In genomic region chr11:108263868-108264267, GRCm38 (mm10) we compare ENCODE assay signal across 22 mouse cellular contexts.
DNase-seq lines count a peak whose midpoint lies in the region; ATAC-seq and TF ChIP-seq lines count a peak whose summit lies in the region.
"Had no signal": no experiment of that assay in that cellular context is flagged by ENCODE, and none has a peak within 500 bp of the region (broad histone marks: within the 10 kb centered on the region; RNA-seq: fewer than 3 reads in every experiment).

No protein-coding gene starts in this region.

- H3K4me2 ChIP-seq in intestine, embryonic 14.5 days (ENCODE audit: low read length), result no peak overlapping the region
- no peak overlapping the region for H3K4me2 ChIP-seq in intestine, postnatal 0 days (replicated peaks; ENCODE audit: low read depth)
- no peak overlapping the region for H3K4me2 ChIP-seq in liver, embryonic 13.5 days
- H3K4me2 ChIP-seq: forebrain, embryonic 13.5 days; heart, embryonic 15.5 days; hindbrain, embryonic 15.5 days; limb, embryonic 15.5 days had no signal

- H3K4me3 ChIP-seq in intestine, embryonic 14.5 days (ENCODE audit: low read depth, low read length), result no peak overlapping the region
- H3K4me3 ChIP-seq in intestine, postnatal 0 days (ENCODE audit: low read depth, low read length), result no peak overlapping the region
- no peak overlapping the region for H3K4me3 ChIP-seq in liver, embryonic 13.5 days (replicated peaks)
- H3K4me3 ChIP-seq: forebrain, embryonic 13.5 days; heart, embryonic 15.5 days; hindbrain, embryonic 15.5 days; limb, embryonic 15.5 days had no signal

- no peak overlapping the region for H3K27ac ChIP-seq in intestine, embryonic 14.5 days (ENCODE audit: low read depth)
- H3K27ac ChIP-seq in intestine, postnatal 0 days (ENCODE audit: low read depth, low read length), result no peak overlapping the region
- no peak overlapping the region for H3K27ac ChIP-seq in liver, embryonic 13.5 days
- H3K27ac ChIP-seq: forebrain, embryonic 13.5 days; heart, embryonic 15.5 days; hindbrain, embryonic 15.5 days; limb, embryonic 15.5 days; macrophage had no signal

- peaks cover 8% of the 10 kb centered on the region for H3K4me1 ChIP-seq in intestine, embryonic 14.5 days (replicated peaks; ENCODE audit: control insufficient read depth, insufficient read depth, low read length)
- peaks cover 8% of the 10 kb centered on the region; the same call in 1 of the 2 replicates for H3K4me1 ChIP-seq in intestine, postnatal 0 days (replicated peaks; ENCODE audit: control insufficient read depth, insufficient read depth, low read length)
- H3K4me1 ChIP-seq in liver, embryonic 13.5 days (replicated peaks), result peaks cover 47% of the 10 kb centered on the region

- H3K9me3 ChIP-seq in intestine, embryonic 14.5 days (ENCODE audit: control insufficient read depth, low read length), result no peaks in the 10 kb centered on the region
- no peaks in the 10 kb centered on the region for H3K9me3 ChIP-seq in intestine, postnatal 0 days (ENCODE audit: control insufficient read depth)
- no peaks in the 10 kb centered on the region for H3K9me3 ChIP-seq in liver, embryonic 13.5 days (replicated peaks)
- H3K9me3 ChIP-seq: forebrain, embryonic 13.5 days; heart, embryonic 15.5 days; hindbrain, embryonic 15.5 days; limb, embryonic 15.5 days had no signal

- no peak for DNase-seq in intestine, embryonic 14.5 days (ENCODE audit: low spot score)
- DNase-seq in liver, embryonic 13.5 days, result peak; percentile 50
- no peak for DNase-seq in left cerebral cortex, adult 9 months (ENCODE audit: low spot score in 2 of 2)
- DNase-seq in lung, postnatal 10 days, result no peak
- DNase-seq in testis, postnatal 10 days (ENCODE audit: low spot score), result no peak
- DNase-seq: adrenal gland, adult 2 months; cerebellum, adult 18-20 months; cerebellum, postnatal 25 days; gastrocnemius, postnatal 10 days; heart, postnatal 4 days; kidney, adult 18-20 months; kidney, postnatal 4 days; midbrain, embryonic 14.5 days; thymus, postnatal 25 days had no signal

- no peak overlapping the region for H3K9ac ChIP-seq in intestine, embryonic 14.5 days (ENCODE audit: low read length)
- no peak overlapping the region for H3K9ac ChIP-seq in intestine, postnatal 0 days (ENCODE audit: low read depth, low read length)
- H3K9ac ChIP-seq in liver, embryonic 13.5 days, result no peak overlapping the region
- H3K9ac ChIP-seq: forebrain, embryonic 13.5 days; heart, embryonic 15.5 days; hindbrain, embryonic 15.5 days; limb, embryonic 15.5 days had no signal

- TF ChIP-seq CTCF in intestine, postnatal 0 days (IDR thresholded peaks at IDR 0.05; ENCODE audit: low read depth), result no peak

- H3K36me3 ChIP-seq in intestine, embryonic 14.5 days (ENCODE audit: control insufficient read depth, insufficient read depth, low read length), result no peaks in the 10 kb centered on the region
- no peaks in the 10 kb centered on the region for H3K36me3 ChIP-seq in intestine, postnatal 0 days (ENCODE audit: control insufficient read depth, insufficient read depth)
- no peaks in the 10 kb centered on the region for H3K36me3 ChIP-seq in liver, embryonic 13.5 days
- H3K36me3 ChIP-seq: heart, embryonic 15.5 days; hindbrain, embryonic 15.5 days; limb, embryonic 15.5 days had no signal

- 0 out of 2 replicates have a peak, but pooled peaks have one; percentile 53 for ATAC-seq in intestine, embryonic 14.5 days (replicated peaks; ENCODE audit: low FRiP score, low TSS enrichment, low read depth)
- ATAC-seq in intestine, postnatal 0 days, result no peak
- peak; percentile 43; the same call in 1 of the 2 replicates for ATAC-seq in common myeloid progenitor, adult 5-6 weeks (replicated peaks; ENCODE audit: low read depth, poor library complexity, severe bottlenecking)
- peak; percentile 90 for ATAC-seq in liver, embryonic 13.5 days (ENCODE audit: low read depth)
- peak; percentile 91 for ATAC-seq in megakaryocyte-erythroid progenitor cell, adult 5-6 weeks (replicated peaks; ENCODE audit: low FRiP score, low TSS enrichment, poor library complexity, severe bottlenecking)
- ATAC-seq: forebrain, embryonic 13.5 days had no signal

- H3K27me3 ChIP-seq in intestine, embryonic 14.5 days (replicated peaks; ENCODE audit: control insufficient read depth, insufficient read depth, low read length), result no peaks in the 10 kb centered on the region
- no peaks in the 10 kb centered on the region for H3K27me3 ChIP-seq in intestine, postnatal 0 days (replicated peaks; ENCODE audit: control insufficient read depth, insufficient read depth, low read length)
- H3K27me3 ChIP-seq in liver, embryonic 13.5 days, result no peaks in the 10 kb centered on the region
- H3K27me3 ChIP-seq: heart, embryonic 15.5 days; hindbrain, embryonic 15.5 days; limb, embryonic 15.5 days had no signal

- WGBS in intestine, embryonic 14.5 days, result 53% methylated on average over 1 of the region's 1 CpGs
- WGBS in intestine, postnatal 0 days, result 33% methylated on average over 1 of the region's 1 CpGs
- WGBS in liver, embryonic 13.5 days (ENCODE audit: insufficient replicate concordance), result 9% methylated on average over 1 of the region's 1 CpGs
